Mouse (Mus musculus): ENCODE measurements at regions not wholly inside any gene's neighbourhood (a gene's known extent, or its start where the extent isn't known, plus 50 kb on each side); places are given as distances from the start of the nearest gene placed in this dataset.

GRCm38 (mm10) chr16:89631396-89632113, 60.6 kb upstream of the Krtap11-1 start:
- peak; percentile 11 for DNase-seq
- intact Hi-C loops (cut with DNase I) = no loop called here

GRCm38 (mm10) chr16:89625710-89626109, 54.7 kb upstream of the Krtap11-1 start:
- intact Hi-C loops (cut with DNase I) = no loop called here
- DNase-seq = no peak

GRCm38 (mm10) chr16:89625253-89625652, 54.3 kb upstream of the Krtap11-1 start:
- intact Hi-C loops (cut with DNase I) = no loop called here
- DNase-seq = no peak

All from left cerebral cortex, postnatal 4 days (tissue).